Mouse (Mus musculus): ENCODE data around the gene Ybx3.
A peak's percentile ranks its signal among the peaks of the same experiment; 100 is the strongest.

Ybx3 gene

GRCm38 (mm10) chr6:131386416-131387019, 1.8 kb downstream of the Ybx3 start:
- no peak for ATAC-seq (ENCODE audit: insufficient number of reproducible peaks, low FRiP score, low TSS enrichment)

DNA sequence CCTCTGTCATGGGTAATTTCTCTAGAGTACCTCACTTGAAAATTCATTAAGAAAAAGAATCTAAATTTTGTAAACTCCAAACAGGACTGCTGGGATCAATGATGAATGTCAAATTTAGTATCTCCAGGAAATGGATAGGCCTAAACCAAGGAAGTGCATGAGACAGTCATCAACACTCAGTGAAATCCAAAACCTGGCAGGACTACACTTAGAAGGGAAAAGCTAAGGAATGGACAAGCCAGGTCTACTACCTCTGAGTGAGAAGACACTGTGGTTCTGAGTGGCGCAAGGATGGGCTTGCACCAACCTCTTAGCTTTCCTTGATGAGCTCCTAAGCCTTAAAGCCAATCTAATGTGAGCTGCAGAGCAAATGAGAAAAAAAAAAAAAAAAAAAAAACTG, 2.8 kb downstream of the Ybx3 start:
- no peak for ATAC-seq (ENCODE audit: insufficient number of reproducible peaks, low FRiP score, low TSS enrichment)

GRCm38 (mm10) chr6:131383713-131384330, 4.5 kb downstream of the Ybx3 start:
- no peak for ATAC-seq (ENCODE audit: insufficient number of reproducible peaks, low FRiP score, low TSS enrichment)

DNA sequence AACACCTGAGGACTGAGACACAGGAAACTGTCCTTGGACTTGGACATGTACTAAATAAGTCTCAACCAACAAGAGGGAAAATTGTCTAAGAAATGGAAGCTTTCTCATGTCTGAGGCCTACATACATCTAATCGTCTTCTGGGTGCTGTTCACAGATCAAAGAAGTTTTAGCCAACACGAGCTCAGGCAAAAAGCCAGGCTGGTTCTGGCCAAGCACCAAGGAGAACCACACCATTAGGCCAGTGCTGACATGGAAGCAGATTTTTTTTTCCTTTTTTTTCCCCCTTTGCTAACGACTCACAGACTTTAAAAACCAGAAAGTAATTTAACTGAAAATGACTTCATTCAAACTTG, 5.3 kb downstream of the Ybx3 start:
- no peak for ATAC-seq (ENCODE audit: insufficient number of reproducible peaks, low FRiP score, low TSS enrichment)

DNA sequence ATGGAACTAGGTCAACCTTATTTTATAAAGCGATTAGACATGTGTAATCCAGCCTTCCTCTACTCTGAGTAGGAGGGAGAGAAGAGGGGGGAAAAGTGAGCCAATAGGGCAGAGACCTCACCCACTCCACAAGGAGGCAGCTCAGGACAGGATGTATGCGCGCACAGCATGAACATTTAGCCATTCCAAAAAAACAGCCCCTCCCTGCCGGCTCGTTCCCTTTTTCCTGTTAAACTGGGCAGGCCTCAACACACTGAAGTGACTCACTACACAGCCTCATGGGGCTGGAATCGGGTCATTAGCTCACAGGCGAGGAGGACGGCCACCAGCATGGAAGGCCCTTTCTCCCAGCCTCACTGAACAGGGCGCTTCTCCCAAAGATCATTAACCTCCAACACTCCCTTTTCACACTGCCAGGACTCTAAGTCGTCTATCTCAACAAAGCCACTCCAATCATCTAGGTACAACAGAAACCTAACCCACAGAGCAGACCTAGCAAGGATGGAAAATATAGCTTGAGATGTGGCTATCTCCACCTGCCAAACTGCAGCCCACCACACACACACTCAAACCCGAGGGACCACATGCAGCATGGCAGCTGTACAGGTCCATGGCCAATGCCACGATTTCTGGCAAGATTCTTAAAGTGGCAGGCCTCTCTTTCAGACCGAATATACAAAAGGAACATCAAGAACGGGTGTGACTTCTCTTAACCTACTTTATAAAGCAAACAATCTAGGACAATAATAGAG, 5.9 kb downstream of the Ybx3 start:
- ATAC-seq (ENCODE audit: insufficient number of reproducible peaks, low FRiP score, low TSS enrichment), result peak; percentile 78

GRCm38 (mm10) chr6:131378858-131379428, 9.3 kb downstream of the Ybx3 start:
- no peak for ATAC-seq (ENCODE audit: insufficient number of reproducible peaks, low FRiP score, low TSS enrichment)

- ATAC-seq (ENCODE audit: insufficient number of reproducible peaks, low FRiP score, low TSS enrichment), result no peak
These were observed 10.9 kb downstream of the Ybx3 start for GRCm38 (mm10) chr6:131377378-131377777.

- no peak for ATAC-seq (ENCODE audit: insufficient number of reproducible peaks, low FRiP score, low TSS enrichment)
These were observed 13.5 kb downstream of the Ybx3 start for GRCm38 (mm10) chr6:131374594-131375340.

DNA sequence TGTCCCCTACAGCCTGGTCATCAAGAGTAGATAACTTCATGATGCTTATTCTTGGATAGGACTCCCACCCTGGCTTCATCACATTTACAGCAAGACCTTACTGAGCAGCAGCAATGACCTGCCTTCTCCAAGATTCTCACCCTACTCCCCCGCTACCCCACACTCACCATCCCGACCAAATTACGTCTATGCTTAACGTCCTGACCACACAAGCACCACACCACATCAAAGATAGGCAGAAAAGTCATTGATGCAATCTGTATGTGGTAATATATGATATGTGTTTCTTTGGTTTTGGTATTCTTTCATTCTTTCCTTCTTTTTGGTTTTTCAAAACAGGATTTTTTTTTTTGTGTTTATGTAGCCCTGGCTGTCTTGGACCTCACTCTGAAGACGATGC, 15.1 kb downstream of the Ybx3 start:
- ATAC-seq (ENCODE audit: insufficient number of reproducible peaks, low FRiP score, low TSS enrichment), result no peak

GRCm38 (mm10) chr6:131370767-131371166, 17.5 kb downstream of the Ybx3 start:
- ATAC-seq (ENCODE audit: insufficient number of reproducible peaks, low FRiP score, low TSS enrichment), result no peak

- ATAC-seq (ENCODE audit: insufficient number of reproducible peaks, low FRiP score, low TSS enrichment), result no peak
These were observed 18.2 kb downstream of the Ybx3 start for GRCm38 (mm10) chr6:131369866-131370616.

DNA sequence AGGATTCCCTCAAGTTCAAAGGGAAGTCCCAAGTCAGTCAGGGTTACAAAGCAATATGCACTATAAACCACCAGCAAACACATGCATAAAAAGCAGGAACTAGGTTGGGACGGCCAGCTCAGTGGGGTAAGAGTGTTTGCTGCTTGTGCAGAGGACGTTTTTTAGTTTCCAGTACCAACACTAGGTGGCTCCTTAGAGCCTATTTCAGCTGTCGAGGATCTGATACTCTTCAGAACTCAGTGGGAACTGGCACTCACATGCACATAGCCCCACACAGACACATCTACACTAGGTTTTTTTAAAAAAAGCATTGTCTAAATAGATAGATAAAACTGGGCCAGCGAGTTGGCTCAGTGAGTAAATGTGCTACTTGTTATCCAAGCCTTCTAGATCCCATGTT, 21.2 kb downstream of the Ybx3 start:
- ATAC-seq (ENCODE audit: insufficient number of reproducible peaks, low FRiP score, low TSS enrichment), result peak; percentile 74

DNA sequence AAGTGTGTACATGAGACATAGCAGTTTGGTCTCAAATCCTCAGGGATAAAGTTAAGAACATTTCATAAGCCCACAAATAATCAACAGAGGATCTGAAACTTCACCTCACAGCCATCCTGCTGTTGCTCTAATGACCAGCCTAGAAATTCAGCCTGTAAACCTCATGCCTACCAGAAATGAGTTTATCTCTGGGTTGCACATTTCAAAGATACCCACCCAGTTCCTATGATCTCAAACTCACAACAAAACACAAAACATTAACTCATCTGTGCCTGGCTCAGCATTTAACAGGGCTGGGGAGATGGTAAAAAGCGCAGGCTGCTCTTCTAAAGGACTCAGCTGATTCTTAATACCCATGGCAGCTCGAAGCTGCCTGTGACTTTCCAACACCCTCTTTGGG, 23.9 kb downstream of the Ybx3 start:
- no peak for ATAC-seq (ENCODE audit: insufficient number of reproducible peaks, low FRiP score, low TSS enrichment)

DNA sequence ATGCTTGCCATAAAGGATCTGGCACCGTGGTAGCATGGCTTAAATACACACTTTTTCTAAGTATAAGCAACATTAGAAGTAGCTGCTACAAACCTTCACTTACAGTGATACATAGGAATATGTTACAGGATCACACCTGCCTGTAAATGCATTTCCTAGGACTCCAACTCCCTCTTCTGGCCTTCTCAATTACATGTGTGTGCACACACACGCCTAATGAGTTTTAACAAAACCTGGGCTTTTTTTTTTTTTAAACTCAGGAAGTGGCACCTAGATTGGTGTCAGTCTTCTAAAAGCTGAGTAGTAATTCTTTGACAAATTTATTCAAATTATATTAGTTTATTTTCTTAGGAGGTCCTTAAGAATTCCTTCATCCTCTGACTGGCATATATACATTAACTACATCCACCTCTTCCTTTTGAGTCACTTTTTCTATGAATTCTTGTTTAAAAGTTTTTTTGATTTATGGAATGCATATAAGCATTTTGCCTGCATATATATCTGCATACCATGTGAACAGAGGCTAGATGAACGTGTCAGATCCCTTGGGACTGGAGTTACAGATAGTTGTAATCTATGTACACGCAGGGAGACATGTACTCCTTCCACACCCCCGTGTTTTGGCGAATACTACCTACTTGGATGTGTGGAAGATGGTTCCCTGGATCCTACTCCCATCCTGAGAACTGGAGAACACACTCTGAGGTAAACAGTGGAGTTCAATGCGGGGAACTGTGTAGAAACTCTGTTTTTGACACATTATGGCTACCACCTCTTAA, 25.1 kb downstream of the Ybx3 start:
- ATAC-seq (ENCODE audit: insufficient number of reproducible peaks, low FRiP score, low TSS enrichment), result no peak

GRCm38 (mm10) chr6:131360693-131361092, 27.6 kb downstream of the Ybx3 start:
- ATAC-seq (ENCODE audit: insufficient number of reproducible peaks, low FRiP score, low TSS enrichment), result no peak

GRCm38 (mm10) chr6:131359543-131359942, 28.7 kb downstream of the Ybx3 start:
- ATAC-seq (ENCODE audit: insufficient number of reproducible peaks, low FRiP score, low TSS enrichment), result no peak

DNA sequence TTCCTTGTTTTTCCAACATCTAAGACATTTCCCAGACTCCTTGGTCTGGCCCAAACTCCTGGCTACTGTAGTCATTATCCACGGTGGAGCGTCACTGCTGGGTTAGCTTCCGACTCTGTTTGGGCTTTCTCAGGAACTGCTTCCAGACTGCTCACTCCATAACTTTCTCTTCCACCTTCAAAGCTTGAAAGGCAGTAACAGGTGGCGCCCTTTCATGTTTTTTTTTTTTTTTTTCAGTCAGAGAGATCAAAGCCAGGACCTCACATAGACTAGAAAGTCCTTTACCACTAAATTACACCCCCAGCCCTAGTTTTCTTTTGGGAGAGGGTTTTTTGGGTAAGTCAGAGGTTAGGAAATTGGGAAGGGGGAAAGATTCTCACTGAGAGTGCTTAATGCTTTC, 33.4 kb downstream of the Ybx3 start:
- ATAC-seq (ENCODE audit: insufficient number of reproducible peaks, low FRiP score, low TSS enrichment), result no peak

GRCm38 (mm10) chr6:131353352-131353919, 34.8 kb downstream of the Ybx3 start, which contains the start of gene Styk1:
Gene Styk1, minus strand, starts transcription at chr6:131353597.
- peak; percentile 96 for ATAC-seq (ENCODE audit: insufficient number of reproducible peaks, low FRiP score, low TSS enrichment)

DNA sequence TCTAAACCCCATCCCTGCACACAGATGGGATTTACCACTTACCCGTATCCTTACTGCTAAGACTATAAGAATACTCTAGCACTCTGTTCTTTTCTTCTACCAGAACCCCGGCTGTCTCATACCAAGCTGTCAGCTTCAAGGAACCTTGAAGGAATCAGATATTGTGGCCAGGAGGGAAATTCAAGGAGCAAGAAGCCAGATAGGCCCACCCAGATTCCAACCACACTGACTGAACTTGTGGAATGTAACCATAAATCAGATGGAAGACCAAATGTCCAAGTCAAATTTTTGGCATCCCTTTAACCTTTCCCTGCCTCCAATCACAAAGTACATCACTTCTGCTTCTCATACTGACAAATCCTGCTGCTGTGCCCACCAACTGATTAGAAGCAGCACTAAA, 41.2 kb downstream of the Ybx3 start:
- ATAC-seq (ENCODE audit: insufficient number of reproducible peaks, low FRiP score, low TSS enrichment), result no peak

All from cerebellum, adult (tissue).